Mouse (Mus musculus) cortical plate, adult 2 months (tissue): ENCODE measurements around the gene Rom1.

Source experiments
- CTCF ChIP-seq: fragments of 200-500 bp; IDR thresholded peaks from 2 replicates; pipeline ENCODE4 v1.5.1; 2011; ENCODE audit warnings: mild to moderate bottlenecking, control low read depth, low read length; ENCODE audit not compliant: insufficient read depth; ENCODE audit errors: extremely low read depth
- POLR2A ChIP-seq: fragments of 200-500 bp; IDR thresholded peaks from 2 replicates; pipeline ENCODE4 v1.6.1; 2011; ENCODE audit warnings: mild to moderate bottlenecking, low read length, control low read depth; ENCODE audit not compliant: insufficient read depth; ENCODE audit errors: extremely low read depth

DNA sequence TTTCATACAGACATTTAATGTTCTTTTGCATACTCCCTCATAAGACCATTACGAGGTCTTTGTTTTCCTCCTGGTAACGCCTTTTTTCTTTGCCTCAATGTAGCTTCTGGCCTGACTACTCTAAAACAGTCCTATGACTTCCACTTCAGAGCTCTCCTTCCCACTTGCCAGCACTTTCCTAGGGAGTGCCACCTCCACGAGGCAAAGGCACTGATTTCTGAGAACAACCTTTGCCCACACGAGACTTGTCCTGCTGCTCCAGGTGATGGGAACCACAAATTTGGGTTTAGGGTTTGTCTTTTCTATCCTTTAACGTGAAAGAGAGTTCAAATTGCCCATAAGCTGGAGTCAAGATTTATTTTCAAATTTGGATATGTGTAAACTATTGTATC, 37.0 kb upstream of the Rom1 start:
- no peak for TF ChIP-seq CTCF
- no peak for TF ChIP-seq POLR2A
